Mouse (Mus musculus) midbrain, embryonic 12.5 days (tissue): ENCODE data around the gene Ttc30a2. TPM values are rescaled to one million over a fixed set of nuclear protein-coding genes. Genes with fewer than 3 reads are reported as not detected.

Source experiments
- polyA plus RNA-seq: library from polyadenylated mRNA; unstranded; fragments of >200 nt; fragmentation: Nextera tagmentation; extraction: Ambion mirVana; gene quantifications from 2 replicates; pipeline ENCODE4 v1.2.1, GENCODE M21; 2016

Gene Ttc30a2
- polyA plus RNA-seq, 1 experiment from 2014 or later = 0.70 TPM

Other genes with a start within 250 kb of the Ttc30a2 start
- gene Agps, start 146.0 kb downstream of the Ttc30a2 start, polyA plus RNA-seq = 46.3 and 52.9 TPM in 2 replicates
- 8.8 and 9.7 TPM in 2 replicates for gene Ttc30b, start 39.6 kb downstream of the Ttc30a2 start, polyA plus RNA-seq
- 9.1 and 9.3 TPM in 2 replicates for gene Ttc30a1, start 3.8 kb upstream of the Ttc30a2 start, polyA plus RNA-seq